Mouse (Mus musculus): ENCODE data around the gene Tspyl1. TPM values are rescaled to one million over a fixed set of nuclear protein-coding genes. Genes with fewer than 3 reads are reported as not detected.

Gene Tspyl1
- polyA plus RNA-seq (2012), result 1.7 and 2.7 TPM in 2 replicates

DNA sequence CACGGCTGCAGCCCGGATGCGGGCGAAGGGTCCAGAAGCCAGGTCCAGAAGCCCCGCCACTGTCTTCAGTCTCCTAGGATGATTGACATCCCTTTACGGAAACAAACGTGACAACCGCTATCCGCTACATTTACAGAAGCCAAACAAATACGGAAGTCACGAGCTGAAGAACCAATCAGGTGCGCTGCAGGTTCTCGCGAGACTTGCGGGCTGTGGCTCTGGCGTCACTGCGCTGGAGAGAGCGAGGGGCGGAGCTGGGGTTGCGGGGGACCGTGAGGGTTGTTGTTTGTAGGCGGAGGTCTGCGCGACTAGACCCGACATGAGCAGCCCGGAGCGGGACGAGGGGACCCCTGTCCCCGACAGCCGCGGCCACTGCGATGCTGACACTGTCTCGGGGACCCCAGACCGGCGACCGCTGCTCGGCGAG lies at the start of gene Tspyl1:
Gene Tspyl1, plus strand, starts transcription at position 229 of the 427 bp plus-strand sequence.
- Histone ChIP-seq H3K9me3 (ENCODE audit: control insufficient read depth, low read length) (no peaks in the 10 kb centered on the region), H3K36me3 (ENCODE audit: control insufficient read depth) (peaks cover 16% of the 10 kb centered on the region), H3K4me3 (replicated peaks) (peak within 1 kb of the TSS; percentile 100), H3K4me1 (ENCODE audit: control insufficient read depth) (peaks cover 38% of the 10 kb centered on the region), H3K27me3 (ENCODE audit: control insufficient read depth) (peaks cover 6% of the 10 kb centered on the region)
- TF ChIP-seq GATA1 (IDR thresholded peaks at IDR 0.05; ENCODE audit: low read length) (no peak), TAL1 (IDR thresholded peaks at IDR 0.05; ENCODE audit: low read length) (no peak)

- Histone ChIP-seq H3K9me3 (ENCODE audit: control insufficient read depth, low read length) (no peaks in the 10 kb centered on the region), H3K27me3 (ENCODE audit: control insufficient read depth) (no peaks in the 10 kb centered on the region), H3K4me3 (replicated peaks) (no peak overlapping the region), H3K36me3 (ENCODE audit: control insufficient read depth) (no peaks in the 10 kb centered on the region), H3K4me1 (ENCODE audit: control insufficient read depth) (peaks cover 9% of the 10 kb centered on the region)
- no peak for TF ChIP-seq GATA1 (IDR thresholded peaks at IDR 0.05; ENCODE audit: low read length)
- no peak for TF ChIP-seq TAL1 (IDR thresholded peaks at IDR 0.05; ENCODE audit: low read length)
Measured at GRCm38 (mm10) chr10:34233418-34233817, 48.6 kb upstream of the Tspyl1 start.

DNA sequence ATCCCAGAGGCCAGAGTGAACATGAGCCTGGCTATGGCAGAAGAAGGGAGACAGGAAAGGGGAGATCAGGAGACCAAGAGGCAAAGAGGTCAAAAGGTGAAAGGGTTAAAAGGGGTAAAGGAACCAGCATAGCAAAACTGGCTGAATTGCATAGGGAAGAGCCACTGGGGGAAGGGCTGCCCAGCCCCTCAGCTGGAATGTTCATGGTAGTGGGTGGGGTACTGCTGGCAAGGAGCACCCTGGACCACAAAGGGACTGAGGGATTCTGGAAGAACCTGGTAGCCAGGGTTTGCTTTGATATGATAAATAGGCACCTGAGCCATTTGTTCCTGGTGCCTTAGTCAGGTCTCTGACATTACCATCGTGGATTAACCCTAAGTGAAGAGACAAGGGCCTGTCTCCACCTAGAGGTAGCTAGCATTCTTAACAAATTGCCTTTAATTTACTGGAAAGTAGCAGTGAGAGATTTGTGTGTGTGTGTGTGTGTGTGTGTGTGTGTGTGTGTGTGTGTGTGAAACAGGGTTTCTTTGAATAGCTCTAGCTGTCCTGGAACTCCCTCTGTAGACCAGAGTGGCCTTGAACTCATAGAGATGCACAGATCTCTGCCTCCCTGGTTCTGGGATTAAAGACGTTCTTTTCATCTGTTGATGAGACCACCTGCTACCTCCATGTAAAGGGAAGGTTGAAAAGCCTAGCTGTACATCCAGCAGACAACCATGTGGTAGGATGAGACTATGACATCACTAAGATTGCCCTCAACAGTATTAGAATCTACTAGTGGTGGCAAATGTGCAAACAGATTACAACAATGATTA lies 47.9 kb upstream of the Tspyl1 start:
- H3K4me3 ChIP-seq (replicated peaks), result no peak overlapping the region
- H3K36me3 ChIP-seq (ENCODE audit: control insufficient read depth), result no peaks in the 10 kb centered on the region
- H3K4me1 ChIP-seq (ENCODE audit: control insufficient read depth), result peaks cover 15% of the 10 kb centered on the region
- no peak for TF ChIP-seq TAL1 (IDR thresholded peaks at IDR 0.05; ENCODE audit: low read length)
- TF ChIP-seq GATA1 (IDR thresholded peaks at IDR 0.05; ENCODE audit: low read length), result no peak
- no peaks in the 10 kb centered on the region for H3K9me3 ChIP-seq (ENCODE audit: control insufficient read depth, low read length)
- no peaks in the 10 kb centered on the region for H3K27me3 ChIP-seq (ENCODE audit: control insufficient read depth)

GRCm38 (mm10) chr10:34235384-34235783 lies 46.6 kb upstream of the Tspyl1 start:
- peaks cover 19% of the 10 kb centered on the region for H3K4me1 ChIP-seq (ENCODE audit: control insufficient read depth)
- H3K4me3 ChIP-seq (replicated peaks), result no peak overlapping the region
- no peaks in the 10 kb centered on the region for H3K27me3 ChIP-seq (ENCODE audit: control insufficient read depth)
- TF ChIP-seq GATA1 (IDR thresholded peaks at IDR 0.05; ENCODE audit: low read length) (no peak), TAL1 (IDR thresholded peaks at IDR 0.05; ENCODE audit: low read length) (no peak)
- H3K36me3 ChIP-seq (ENCODE audit: control insufficient read depth), result no peaks in the 10 kb centered on the region
- no peaks in the 10 kb centered on the region for H3K9me3 ChIP-seq (ENCODE audit: control insufficient read depth, low read length)

DNA sequence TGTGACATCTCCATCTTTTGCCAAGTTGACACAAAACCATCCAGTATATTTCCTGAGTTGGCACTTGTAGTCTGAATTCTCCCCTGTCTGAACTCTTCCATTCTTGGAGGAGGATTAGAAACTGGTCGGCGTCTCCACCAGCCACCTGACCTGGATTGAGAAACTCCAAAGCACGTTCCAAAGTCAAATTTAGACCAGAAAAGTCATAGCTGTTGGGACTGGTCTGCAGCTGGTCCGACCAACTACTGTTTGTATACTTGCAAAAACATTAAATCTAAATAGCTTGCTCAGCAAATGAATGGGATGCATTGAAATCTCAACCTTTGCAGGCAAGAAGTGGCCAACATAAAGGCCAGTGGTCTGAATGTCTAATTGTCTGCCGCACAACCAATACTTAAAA lies 45.4 kb upstream of the Tspyl1 start:
- H3K9me3 ChIP-seq (ENCODE audit: control insufficient read depth, low read length), result no peaks in the 10 kb centered on the region
- no peak overlapping the region for H3K4me3 ChIP-seq (replicated peaks)
- H3K4me1 ChIP-seq (ENCODE audit: control insufficient read depth), result peaks cover 24% of the 10 kb centered on the region
- TF ChIP-seq GATA1 (IDR thresholded peaks at IDR 0.05; ENCODE audit: low read length) (no peak), TAL1 (IDR thresholded peaks at IDR 0.05; ENCODE audit: low read length) (no peak)
- no peaks in the 10 kb centered on the region for H3K36me3 ChIP-seq (ENCODE audit: control insufficient read depth)
- H3K27me3 ChIP-seq (ENCODE audit: control insufficient read depth), result no peaks in the 10 kb centered on the region

- peaks cover 24% of the 10 kb centered on the region for H3K4me1 ChIP-seq (ENCODE audit: control insufficient read depth)
- no peaks in the 10 kb centered on the region for H3K36me3 ChIP-seq (ENCODE audit: control insufficient read depth)
- TF ChIP-seq GATA1 (IDR thresholded peaks at IDR 0.05; ENCODE audit: low read length) (no peak), TAL1 (IDR thresholded peaks at IDR 0.05; ENCODE audit: low read length) (0 out of 3 replicates have a peak, but pooled peaks have one; percentile 9)
- H3K4me3 ChIP-seq (replicated peaks), result no peak overlapping the region
- H3K9me3 ChIP-seq (ENCODE audit: control insufficient read depth, low read length), result no peaks in the 10 kb centered on the region
- no peaks in the 10 kb centered on the region for H3K27me3 ChIP-seq (ENCODE audit: control insufficient read depth)
Measured at GRCm38 (mm10) chr10:34238536-34238935, 43.5 kb upstream of the Tspyl1 start.

DNA sequence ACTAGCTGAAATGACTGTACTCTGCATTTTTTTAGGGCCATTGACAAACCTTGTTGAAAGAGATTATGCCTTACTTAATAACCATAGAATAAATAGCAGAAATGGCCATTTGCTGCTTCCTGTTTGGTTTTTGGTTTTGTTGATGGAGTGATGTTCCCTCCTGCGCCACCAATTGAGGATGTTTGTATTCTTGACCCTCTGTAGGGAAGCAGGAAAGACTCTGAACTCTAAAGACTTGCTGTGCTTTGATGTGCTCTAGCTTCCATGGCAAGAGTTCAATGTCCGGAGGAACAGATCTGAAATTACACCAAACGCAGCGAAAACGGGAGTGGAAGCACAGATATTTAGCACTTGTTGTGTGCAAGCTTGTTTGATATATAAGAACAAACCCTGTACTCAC lies 37.2 kb upstream of the Tspyl1 start:
- no peak overlapping the region for H3K4me3 ChIP-seq (replicated peaks)
- peaks cover 7% of the 10 kb centered on the region for H3K4me1 ChIP-seq (ENCODE audit: control insufficient read depth)
- no peaks in the 10 kb centered on the region for H3K36me3 ChIP-seq (ENCODE audit: control insufficient read depth)
- no peaks in the 10 kb centered on the region for H3K9me3 ChIP-seq (ENCODE audit: control insufficient read depth, low read length)
- H3K27me3 ChIP-seq (ENCODE audit: control insufficient read depth), result no peaks in the 10 kb centered on the region
- TF ChIP-seq GATA1 (IDR thresholded peaks at IDR 0.05; ENCODE audit: low read length) (no peak), TAL1 (IDR thresholded peaks at IDR 0.05; ENCODE audit: low read length) (no peak)

GRCm38 (mm10) chr10:34246106-34246505 lies 35.9 kb upstream of the Tspyl1 start:
- Histone ChIP-seq H3K27me3 (ENCODE audit: control insufficient read depth) (no peaks in the 10 kb centered on the region), H3K9me3 (ENCODE audit: control insufficient read depth, low read length) (no peaks in the 10 kb centered on the region), H3K36me3 (ENCODE audit: control insufficient read depth) (no peaks in the 10 kb centered on the region), H3K4me3 (replicated peaks) (no peak overlapping the region), H3K4me1 (ENCODE audit: control insufficient read depth) (peaks cover 2% of the 10 kb centered on the region)
- TF ChIP-seq GATA1 (IDR thresholded peaks at IDR 0.05; ENCODE audit: low read length) (no peak), TAL1 (IDR thresholded peaks at IDR 0.05; ENCODE audit: low read length) (no peak)

GRCm38 (mm10) chr10:34247757-34248156 lies 34.2 kb upstream of the Tspyl1 start:
- Histone ChIP-seq H3K27me3 (ENCODE audit: control insufficient read depth) (no peaks in the 10 kb centered on the region), H3K36me3 (ENCODE audit: control insufficient read depth) (no peaks in the 10 kb centered on the region), H3K9me3 (ENCODE audit: control insufficient read depth, low read length) (no peaks in the 10 kb centered on the region), H3K4me3 (replicated peaks) (no peak overlapping the region), H3K4me1 (ENCODE audit: control insufficient read depth) (peaks cover 2% of the 10 kb centered on the region)
- TF ChIP-seq TAL1 (IDR thresholded peaks at IDR 0.05; ENCODE audit: low read length) (no peak), GATA1 (IDR thresholded peaks at IDR 0.05; ENCODE audit: low read length) (no peak)
